Mouse (Mus musculus) heart, postnatal 14 days (tissue): ENCODE data around the gene Cd151. TPM values are rescaled to one million over a fixed set of nuclear protein-coding genes. Genes with fewer than 3 reads are reported as not detected.

ENCODE experiments used
- DNase-seq, 2 experiments: peaks; one replicate each; pipeline ENCODE4 v3.0.0; 2021 to 2022
- intact Hi-C: fragments of 180-260 bp; cut with DNase I; formaldehyde crosslinking; loops from one replicate; pipeline ENCODE4 v1.15.1; 2025
- total RNA-seq, 2 experiments: library from RNA; stranded (reverse); gene quantifications; 2 replicates each; pipeline ENCODE4 v1.2.3; 2021

Gene Cd151
- total RNA-seq, 2 experiments from 2014 or later = 258 to 268 TPM

DNA sequence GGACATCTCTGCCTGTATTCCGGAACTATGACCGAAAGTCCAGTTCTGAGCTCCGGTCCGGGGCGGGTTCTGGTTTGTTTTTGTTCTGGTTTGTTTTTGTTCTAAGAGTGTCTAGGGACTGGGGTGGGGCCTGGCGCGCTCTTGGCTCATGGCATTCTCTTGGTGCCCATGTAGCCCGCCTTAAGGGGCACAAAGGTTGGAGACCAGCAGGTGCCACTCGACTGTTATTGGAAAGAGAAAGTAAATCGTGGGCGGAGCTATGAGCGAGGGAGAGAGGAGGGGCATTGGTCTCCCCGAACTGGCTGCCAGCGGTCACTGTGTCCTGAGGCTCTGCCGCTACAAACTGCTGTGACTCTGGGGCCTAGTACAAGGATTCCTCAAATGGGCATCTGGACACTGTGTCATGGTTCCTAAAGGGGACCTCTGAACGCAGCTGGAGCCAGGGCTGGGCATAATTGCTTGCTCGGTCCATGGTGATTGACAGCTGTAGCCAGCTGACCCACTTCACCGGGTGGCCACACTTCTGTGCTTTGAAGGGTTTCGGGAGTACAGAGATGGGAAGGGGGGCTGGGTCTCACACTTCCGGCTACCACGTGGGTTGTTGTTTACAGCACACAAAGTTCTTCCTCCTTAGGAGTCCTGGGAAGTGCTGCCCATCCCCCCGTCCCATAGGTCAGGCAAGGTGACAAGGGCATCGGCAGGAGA is 11.4 kb upstream of the Cd151 start:
- intact Hi-C loops = loop anchor here (5.0 kb wide), 1 partner anchor 43 kb away; the partner anchor contains the start of gene Gatd1

DNA sequence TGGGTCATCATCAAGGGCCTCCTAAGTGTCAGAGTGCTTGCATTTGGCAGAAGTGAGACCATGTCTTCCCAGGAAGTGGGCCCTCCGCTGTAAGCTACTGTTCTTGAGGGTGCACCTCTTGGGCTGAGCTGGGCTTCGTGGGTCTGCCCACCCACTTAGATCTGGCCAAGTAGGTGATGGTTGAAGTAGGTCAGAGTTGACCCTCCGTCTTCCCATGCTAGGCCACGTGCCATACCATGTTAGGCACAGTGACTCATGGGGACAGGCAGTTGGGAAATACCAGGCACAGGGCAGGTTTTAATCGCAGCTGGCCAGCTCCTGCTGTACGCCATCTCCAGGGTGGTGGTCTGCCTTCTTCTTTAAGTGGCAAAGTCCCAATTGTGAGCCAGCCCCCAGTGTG is 10.5 kb upstream of the Cd151 start:
- DNase-seq = peak; percentile 43 to 57

More for the DNA sequence above, 11.4 kb upstream of the Cd151 start:
- DNase-seq = peak; percentile 79 to 82

DNA sequence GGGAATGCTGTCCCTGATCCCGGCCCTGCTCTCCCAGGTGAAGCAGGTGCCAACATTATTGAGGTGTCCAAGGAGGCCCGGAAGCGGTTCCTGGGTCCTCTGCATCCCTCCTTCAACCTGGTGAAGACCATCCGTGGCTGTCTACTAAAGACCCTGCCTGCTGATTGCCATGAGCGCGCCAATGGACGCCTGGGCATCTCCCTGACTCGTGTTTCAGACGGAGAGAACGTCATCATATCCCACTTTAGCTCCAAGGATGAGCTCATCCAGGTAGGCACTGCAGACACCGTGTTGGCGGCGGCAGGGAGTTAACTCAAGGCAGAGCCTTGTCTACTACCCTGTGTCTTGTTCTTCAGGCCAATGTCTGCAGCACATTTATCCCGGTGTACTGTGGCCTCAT is 10.0 kb upstream of the Cd151 start:
- intact Hi-C loops = loop anchor here (5.0 kb wide), 1 partner anchor 45 kb away; the partner anchor contains the start of gene Gatd1
- no peak for DNase-seq

More for the DNA sequence above, 10.5 kb upstream of the Cd151 start:
- intact Hi-C loops = loop anchor here (5.0 kb wide), 1 partner anchor 44 kb away; the partner anchor contains the start of gene Gatd1

DNA sequence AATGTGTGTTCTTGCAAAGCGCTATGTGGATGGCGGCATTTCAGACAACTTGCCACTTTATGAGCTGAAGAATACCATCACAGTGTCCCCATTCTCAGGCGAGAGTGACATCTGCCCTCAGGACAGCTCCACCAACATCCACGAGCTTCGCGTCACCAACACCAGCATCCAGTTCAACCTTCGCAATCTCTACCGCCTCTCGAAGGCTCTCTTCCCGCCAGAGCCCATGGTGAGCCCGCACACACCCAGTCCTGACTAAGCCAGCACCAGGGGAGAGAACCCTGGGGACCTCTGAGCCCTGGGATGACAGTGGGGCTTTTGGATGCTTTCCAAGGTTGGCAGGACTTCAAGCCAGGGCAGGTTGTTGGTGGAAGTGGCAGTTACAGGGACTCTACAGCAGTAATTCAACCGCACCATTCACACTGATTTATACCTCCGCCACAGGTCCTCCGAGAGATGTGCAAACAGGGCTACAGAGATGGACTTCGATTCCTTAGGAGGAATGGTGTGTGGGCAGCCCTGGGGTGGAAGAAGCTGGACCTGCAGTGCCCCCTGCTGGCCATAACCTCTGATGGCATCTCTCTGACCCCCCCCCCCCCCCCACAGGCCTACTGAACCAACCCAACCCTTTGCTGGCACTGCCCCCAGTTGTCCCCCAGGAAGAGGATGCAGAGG is 9.1 kb upstream of the Cd151 start:
- intact Hi-C loops = loop anchor here (5.0 kb wide), 1 partner anchor 46 kb away; the partner anchor contains the start of gene Gatd1
- DNase-seq = peak; percentile 70 to 72

DNA sequence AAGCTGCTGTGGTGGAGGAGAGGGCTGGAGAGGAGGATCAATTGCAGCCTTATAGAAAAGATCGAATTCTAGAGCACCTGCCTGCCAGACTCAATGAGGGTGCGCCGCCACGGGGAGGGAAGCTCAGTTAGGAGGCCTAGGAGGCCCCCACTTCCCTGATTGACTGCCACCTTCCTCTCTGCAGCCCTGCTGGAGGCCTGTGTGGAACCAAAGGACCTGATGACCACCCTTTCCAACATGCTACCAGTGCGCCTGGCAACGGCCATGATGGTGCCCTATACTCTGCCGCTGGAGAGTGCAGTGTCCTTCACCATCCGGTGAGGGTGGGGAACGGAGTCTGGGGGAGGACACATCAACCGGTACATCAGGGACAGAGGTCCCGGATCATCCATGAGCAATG is 8.5 kb upstream of the Cd151 start:
- intact Hi-C loops = loop anchor here (5.0 kb wide), 1 partner anchor 46 kb away; the partner anchor contains the start of gene Gatd1
- no peak for DNase-seq

DNA sequence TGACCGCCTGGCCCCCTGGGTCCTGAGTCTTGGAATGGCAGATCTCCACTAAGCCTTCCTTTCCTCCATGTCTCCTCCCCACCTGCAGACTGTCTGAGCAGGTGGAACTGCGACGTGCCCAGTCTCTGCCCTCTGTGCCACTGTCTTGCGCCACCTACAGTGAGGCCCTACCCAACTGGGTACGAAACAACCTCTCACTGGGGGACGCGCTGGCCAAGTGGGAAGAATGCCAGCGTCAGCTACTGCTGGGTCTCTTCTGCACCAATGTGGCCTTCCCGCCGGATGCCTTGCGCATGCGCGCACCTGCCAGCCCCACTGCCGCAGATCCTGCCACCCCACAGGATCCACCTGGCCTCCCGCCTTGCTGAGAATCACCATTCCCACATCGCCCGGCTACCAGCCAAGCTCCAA is 7.9 kb upstream of the Cd151 start:
- DNase-seq = no peak
- intact Hi-C loops = loop anchor here (5.0 kb wide), 1 partner anchor 47 kb away; the partner anchor contains the start of gene Gatd1

DNA sequence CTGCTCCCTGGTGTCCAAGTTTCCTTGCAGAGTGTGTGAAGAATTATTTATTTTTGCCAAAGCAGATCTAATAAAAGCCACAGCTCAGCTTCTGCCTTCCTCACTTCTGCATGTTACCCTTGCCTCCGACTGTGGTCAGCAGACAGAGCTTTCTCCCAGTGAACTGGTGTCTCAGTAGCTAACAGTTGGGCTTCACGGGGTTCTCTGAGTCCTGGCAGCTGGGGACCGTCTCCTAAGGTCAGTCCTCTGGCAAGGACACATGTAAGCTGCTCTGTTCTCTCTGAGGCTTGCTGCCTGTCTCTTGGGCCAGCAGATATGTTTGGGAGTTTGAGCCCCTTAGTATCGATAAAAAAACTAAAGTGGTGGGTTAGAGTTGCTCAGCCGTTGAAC is 7.2 kb upstream of the Cd151 start:
- DNase-seq = peak in 1 of 2 experiments; percentile 46

DNA sequence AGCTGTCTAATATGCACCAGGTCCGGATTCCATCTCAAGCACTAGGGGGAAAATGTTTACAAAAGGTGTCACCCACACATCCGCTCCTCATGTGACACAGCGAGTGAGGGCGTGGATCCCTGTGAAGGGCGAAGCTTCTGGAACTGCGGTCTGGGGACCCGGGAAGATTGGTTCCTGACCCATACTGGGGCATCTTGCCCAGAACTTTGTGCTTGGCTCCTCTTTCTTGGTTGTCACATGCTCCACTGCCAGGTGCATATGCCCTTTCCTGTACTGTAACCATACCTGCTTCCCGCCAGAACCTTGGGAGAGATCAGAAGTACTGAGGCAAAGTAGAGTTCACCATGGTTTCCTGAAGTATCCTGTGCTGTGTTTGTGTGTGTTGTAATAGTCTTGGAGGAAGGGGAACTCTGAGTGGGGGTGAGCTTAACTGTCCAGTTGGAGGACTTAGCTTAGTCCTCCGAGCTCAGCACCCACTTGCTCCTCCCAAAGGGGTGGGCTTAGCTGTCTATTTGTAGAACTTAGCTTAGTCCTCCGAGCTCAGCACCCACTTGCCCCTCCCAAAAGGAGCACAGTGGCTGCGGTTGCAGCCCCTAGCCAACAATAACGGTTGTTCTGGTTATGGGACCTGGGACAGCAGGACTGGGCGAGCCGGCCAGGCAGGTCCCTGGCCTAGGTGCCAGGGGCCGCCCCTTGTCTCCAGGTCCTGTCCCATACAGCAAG is 6.6 kb upstream of the Cd151 start, which contains the start of gene Cracr2b:
Cracr2b (plus strand) TSS at position 704 of the 723 bp plus-strand sequence.
- DNase-seq = peak in 1 of 2 experiments; percentile 40
- intact Hi-C loops = no loop called here

More for the DNA sequence above, 7.2 kb upstream of the Cd151 start:
- intact Hi-C loops = no loop called here

DNA sequence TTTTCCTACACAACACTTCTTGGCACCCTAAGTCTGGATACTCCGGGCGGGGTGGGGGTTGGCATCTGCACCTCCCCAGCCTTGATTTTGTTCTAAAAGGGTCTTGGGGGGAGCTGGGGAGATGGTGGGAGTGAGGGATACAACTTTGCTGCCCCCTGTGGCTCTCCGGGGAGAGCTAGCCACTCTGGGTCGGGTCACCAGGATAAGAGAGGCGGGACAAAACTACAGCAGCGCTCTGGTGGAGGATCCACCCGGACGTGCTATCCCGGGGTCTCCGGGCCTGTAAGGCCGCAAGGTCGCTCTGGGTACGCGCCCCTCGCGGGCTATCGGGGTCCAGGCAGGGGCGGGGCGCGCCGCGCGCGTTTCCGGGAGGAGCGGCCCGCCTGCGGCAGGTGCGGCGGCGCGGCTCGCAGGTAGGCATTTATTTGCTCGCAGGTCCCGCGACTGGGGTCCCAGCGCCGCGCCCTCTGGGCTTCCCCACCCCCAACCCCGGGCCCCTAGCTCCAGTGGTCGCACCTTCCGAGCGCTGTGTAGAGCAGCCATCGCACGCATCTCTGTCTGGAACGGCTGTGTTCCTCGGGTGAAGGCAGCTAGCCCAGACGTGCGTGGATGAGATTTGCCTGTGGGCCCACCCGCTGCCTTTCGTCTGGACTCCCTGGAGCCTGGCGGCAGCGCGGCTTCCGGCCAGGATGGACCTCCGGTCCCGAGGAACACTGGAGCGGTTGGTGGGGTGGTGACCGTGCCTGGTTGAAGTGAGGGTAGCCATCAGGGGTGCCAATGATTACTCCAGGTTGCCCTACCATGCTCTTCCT is 5.5 kb upstream of the Cd151 start:
- DNase-seq = peak in 1 of 2 experiments; percentile 56
- intact Hi-C loops = no loop called here

DNA sequence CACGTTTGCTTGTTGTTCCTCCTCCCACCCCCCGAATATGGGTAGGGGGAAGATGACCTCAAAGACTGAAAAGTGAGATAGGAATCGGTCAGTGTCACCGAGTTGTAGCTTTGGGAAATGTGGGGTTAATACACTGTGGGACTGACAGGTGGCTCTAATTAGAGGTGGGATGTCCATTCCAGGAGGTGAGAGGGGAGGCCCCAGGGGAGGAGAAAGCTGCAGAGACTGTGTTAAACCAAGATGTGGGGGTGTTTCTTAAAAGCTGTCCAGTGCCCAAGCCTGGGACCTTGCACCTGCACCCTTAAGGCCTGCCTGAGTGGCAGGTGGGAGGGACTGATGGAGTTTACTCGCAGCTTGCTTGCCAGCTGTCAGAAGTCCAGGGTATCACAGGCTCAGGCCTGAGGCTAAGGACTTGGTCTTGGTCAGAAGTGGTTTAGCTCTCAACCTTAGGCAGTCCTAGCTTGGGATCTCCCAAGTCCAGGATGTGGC is 4.8 kb upstream of the Cd151 start:
- intact Hi-C loops = no loop called here

DNA sequence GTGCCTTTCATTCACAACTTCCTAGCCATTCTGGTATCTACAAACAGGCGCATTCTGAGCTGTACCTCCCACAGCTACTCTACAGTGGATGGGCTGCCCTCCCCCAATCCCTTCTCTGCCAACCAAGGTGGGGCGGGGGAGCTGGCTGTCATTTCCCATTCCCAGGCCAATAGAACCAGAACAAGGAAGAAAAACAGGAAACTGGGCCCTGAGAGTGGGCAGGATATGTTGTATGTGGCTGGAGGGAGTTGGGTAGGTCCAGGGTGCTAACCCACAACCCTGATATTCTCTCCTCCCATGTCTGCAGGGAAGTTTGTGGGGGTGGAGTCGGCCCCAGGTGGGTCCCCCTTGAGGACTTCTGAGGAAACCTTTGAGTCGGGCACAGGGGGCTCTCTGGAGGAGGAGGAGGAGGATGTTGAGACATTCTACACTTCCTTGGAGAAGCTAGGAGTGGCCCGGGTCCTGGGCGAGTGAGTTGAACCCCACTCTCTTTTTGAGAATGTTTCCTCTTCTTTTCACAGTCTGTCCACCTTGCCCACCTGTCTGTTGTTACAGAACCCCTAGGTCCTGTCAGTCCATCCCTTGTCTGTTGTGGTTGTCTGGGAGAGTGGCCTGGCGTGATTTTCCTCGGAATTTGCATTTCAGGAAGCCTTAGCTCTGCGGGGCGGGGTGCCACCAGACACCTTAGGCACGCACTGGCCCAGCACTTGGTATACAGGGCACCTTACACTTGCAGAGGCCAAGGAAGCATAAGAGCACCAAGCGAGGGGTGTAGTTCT is 3.2 kb upstream of the Cd151 start:
- intact Hi-C loops = no loop called here

More for the DNA sequence above, 4.8 kb upstream of the Cd151 start:
- DNase-seq = peak in 1 of 2 experiments; percentile 65

DNA sequence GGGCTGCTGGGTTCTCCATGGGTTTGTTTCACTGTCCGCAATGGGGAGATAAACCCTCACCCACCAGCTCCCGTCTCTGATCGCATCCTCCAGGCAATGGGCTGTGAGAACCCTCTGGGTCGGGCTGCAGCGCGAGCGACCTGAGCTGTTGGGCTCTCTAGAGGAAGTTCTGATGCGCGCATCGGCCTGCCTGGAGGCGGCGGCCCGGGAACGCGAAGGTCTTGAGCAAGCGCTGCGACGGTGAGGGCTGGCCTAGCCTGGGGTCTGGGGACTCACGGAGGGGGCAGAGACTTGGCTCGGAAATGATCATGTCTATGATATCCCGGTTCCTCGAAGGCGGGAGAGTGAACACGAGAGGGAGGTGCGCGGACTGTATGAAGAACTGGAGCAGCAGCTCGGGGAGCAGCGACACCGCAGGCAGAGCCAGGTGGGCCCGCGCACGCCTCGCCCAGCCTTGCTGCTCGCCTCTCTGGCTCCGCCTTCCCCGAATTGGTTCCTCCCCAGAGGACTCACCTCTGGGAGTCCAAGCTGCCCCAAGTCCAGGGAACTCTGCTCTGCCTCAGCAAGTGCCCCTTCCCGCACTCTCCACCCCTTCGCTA is 2.5 kb upstream of the Cd151 start:
- DNase-seq = peak; percentile 43 to 51
- intact Hi-C loops = no loop called here

More for the DNA sequence above, 3.2 kb upstream of the Cd151 start:
- peak; percentile 70 to 73 for DNase-seq

DNA sequence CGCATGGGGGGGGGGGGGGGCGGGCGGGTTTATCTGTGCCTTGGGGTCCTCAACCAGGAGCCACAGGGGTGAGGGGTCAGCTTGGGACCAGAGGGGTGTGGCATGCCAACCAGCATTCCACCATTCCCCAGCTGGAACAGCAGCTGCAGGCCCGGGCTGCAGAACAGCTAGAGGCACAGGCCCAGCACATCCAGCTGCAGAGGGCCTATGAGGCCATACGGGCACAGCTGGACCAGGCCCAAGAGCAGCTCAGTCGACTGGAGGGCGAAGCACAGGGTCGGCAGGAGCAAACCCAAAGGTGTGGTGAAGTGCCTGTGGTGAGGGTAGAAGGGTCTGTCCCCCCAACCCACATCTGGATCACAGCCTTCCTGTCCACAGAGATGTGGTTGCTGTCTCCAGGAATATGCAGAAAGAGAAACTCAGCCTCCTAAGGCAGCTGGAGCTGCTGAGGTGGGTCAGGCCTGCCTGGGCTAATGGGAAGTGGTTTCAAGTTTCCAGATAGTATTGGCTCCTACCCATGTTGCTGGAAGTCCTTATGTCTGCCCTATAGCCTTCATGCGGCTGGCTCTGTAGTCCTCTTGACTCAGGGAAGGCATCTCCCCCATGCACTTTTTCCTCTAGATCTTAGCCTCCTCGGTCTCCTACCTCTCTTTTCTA is 1.7 kb upstream of the Cd151 start:
- peak; percentile 25 to 60 for DNase-seq
- intact Hi-C loops = no loop called here

DNA sequence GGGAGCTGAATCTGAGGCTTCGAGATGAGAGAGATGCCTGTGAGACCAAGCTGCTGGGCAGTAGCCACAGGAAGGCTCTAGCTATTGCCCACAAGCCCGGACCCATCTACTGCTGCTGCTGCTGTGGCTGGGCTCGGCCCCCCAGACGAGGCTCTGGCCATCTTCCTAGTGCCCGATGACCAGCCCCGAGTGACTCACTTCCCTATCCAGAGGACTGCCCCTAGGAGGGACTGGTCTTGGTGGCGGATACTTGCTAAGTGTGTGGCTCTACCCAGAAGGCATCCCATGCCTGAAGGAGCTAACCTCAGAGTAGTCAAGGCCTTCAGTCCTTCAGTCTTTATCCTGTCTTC is 1.2 kb upstream of the Cd151 start:
- intact Hi-C loops = no loop called here
- peak; percentile 44 to 57 for DNase-seq

DNA sequence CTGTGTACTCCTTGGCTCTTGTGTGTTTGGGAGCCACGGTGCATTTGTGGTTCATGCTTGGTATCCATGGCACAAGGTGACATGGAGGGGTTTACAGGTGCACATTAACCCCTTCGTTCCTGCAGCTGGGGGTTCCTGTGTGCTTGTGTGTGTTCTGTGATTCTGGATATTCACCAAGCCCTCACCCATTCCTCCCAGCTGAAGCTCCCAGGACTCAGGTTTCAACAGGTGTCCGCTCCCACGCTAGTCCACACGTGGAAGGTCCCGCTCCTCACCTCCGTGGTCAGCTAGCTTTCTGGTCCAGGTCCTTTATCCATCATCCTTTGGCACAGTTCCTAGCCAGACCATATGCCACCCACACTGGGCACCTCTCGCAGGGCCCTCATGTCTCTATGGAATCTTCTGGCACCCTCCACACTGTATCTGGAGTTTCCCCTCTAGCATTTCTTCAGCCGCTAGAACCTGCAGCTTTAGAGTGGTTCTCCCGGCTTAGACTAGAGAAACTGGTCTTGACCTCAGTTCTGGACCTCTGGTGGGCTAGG is 514 bp upstream of the Cd151 start:
- no peak for DNase-seq
- intact Hi-C loops = no loop called here

DNA sequence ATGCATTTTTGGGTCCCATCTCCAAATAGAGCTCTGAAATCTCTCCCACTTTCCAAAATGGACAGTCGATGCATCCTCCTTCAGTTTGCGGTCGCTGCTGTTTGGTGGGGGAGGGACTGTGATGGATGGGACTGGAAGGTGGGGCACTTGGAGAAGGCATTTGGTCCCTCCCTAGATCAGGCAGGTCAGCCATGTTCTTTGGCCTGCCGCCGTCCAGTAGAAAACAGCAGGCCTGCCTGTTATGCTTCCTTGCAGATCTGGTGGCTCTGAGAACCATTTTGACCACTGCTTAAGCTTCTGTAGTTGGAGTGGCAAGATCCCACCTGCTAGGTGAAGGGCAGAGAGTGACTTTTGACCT is 951 bp downstream of the Cd151 start:
- intact Hi-C loops = no loop called here
- peak; percentile 42 to 53 for DNase-seq

DNA sequence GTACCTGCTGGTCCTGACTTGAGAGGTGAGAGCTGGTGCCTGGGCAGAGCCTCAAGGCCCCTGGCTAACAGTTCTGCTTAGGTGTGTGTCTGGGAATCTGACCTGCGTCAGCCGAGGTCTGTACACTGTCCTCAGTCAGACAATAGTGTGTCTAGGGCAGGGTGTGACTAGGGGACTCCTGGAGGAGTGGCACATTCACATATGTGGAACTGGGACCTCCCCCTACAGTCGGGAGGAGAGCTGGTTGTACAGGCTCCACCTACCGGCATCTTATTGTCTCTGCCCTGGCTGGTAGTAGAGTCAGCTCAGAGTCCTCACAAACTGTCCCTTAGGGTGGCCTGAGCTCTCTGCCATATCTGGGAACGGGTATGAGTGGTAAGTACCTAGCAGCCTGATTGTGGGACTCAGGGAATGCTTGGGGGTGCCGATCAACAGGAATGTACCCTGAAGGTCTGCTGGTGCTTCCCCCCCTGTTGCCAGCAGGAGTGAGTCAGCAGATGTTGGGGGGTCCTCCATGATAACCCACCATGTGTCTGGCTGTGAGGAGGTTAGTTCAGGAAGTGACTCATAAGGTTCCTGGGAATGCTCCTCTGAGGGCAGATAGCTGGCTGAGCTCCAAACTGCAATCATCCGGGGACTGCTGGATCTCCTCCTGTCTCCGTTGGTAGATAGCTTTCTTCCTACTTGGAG is 1.5 kb downstream of the Cd151 start:
- intact Hi-C loops = no loop called here
- peak; percentile 64 to 74 for DNase-seq
